Mouse (Mus musculus) stomach, postnatal 0 days (tissue): ENCODE results near the gene Eml1.

Source experiments
- CTCF ChIP-seq: IDR thresholded peaks from 2 replicates; pipeline ENCODE4 v1.5.1; 2016; ENCODE audit warnings: antibody characterized with exemption, low read depth, mild to moderate bottlenecking, moderate library complexity
- EP300 ChIP-seq: optimal IDR thresholded peaks from 2 replicates; pipeline ENCODE3; 2016; ENCODE audit warnings: antibody characterized with exemption

- TF ChIP-seq CTCF, result no peak
- no peak for TF ChIP-seq EP300
Measured at GRCm38 (mm10) chr12:108348151-108348550, 22.6 kb upstream of the Eml1 start.
